Mouse (Mus musculus) midbrain, embryonic 12.5 days (tissue): ENCODE data around the gene Znrf3. TPM values are rescaled to one million over a fixed set of nuclear protein-coding genes. Genes with fewer than 3 reads are reported as not detected.

Source experiments
- ATAC-seq: fragments of 200-750 bp; cut with Nextera tagmentation; 2 replicates; pipeline ENCODE4 v1.8.0; 2017; ENCODE audit warnings: low read depth, moderate TSS enrichment, moderate library complexity; ENCODE audit not compliant: low FRiP score
- H3K27ac ChIP-seq: fragments of 300-500 bp; sonication (generic); replicated peaks from 2 replicates; pipeline ENCODE4 v1.5.1; 2016; ENCODE audit warnings: mild to moderate bottlenecking
- H3K27me3 ChIP-seq: fragments of 300-500 bp; sonication (generic); 2 replicates; pipeline ENCODE4 v1.6.1; 2016; ENCODE audit warnings: mild to moderate bottlenecking
- H3K36me3 ChIP-seq: fragments of 300-500 bp; sonication (generic); 2 replicates; pipeline ENCODE4 v1.6.1; 2016
- H3K4me1 ChIP-seq: fragments of 300-500 bp; sonication (generic); 2 replicates; pipeline ENCODE4 v1.6.1; 2016
- H3K4me2 ChIP-seq: fragments of 300-500 bp; sonication (generic); replicated peaks from 2 replicates; pipeline ENCODE4 v1.6.1; 2016; ENCODE audit warnings: mild to moderate bottlenecking, moderate library complexity
- H3K4me3 ChIP-seq: fragments of 300-500 bp; sonication (generic); 2 replicates; pipeline ENCODE4 v1.5.1; 2016; ENCODE audit warnings: mild to moderate bottlenecking
- H3K9ac ChIP-seq: fragments of 300-500 bp; sonication (generic); replicated peaks from 2 replicates; pipeline ENCODE4 v1.6.1; 2016; ENCODE audit warnings: mild to moderate bottlenecking, moderate library complexity
- H3K9me3 ChIP-seq: fragments of 300-500 bp; sonication (generic); 2 replicates; pipeline ENCODE4 v1.6.1; 2016; ENCODE audit warnings: mild to moderate bottlenecking
- WGBS: fragments of 180-500 bp; shearing (Covaris S2); methylation state at CpG from one replicate; pipeline ENCODE4 v1.1.7; 2016; 5-methylcytosine and 5-hydroxymethylcytosine counted together
- polyA plus RNA-seq: library from polyadenylated mRNA; unstranded; fragments of >200 nt; fragmentation: Nextera tagmentation; extraction: Ambion mirVana; gene quantifications from 2 replicates; pipeline ENCODE4 v1.2.1, GENCODE M21; 2016

Znrf3 gene
- polyA plus RNA-seq, 1 experiment from 2014 or later = 8.8 TPM

GRCm38 (mm10) chr11:5326252-5326651 lies 118.4 kb downstream of the Znrf3 start:
- Histone ChIP-seq H3K4me2 (no peak overlapping the region), H3K4me3 (no peak overlapping the region), H3K27ac (no peak overlapping the region), H3K27me3 (no peaks in the 10 kb centered on the region), H3K9me3 (no peaks in the 10 kb centered on the region), H3K9ac (no peak overlapping the region), H3K36me3 (0 out of 2 replicates have a peak, but pooled peaks cover 4% of the 10 kb centered on the region), H3K4me1 (peaks cover 12% of the 10 kb centered on the region)
- ATAC-seq = no peak
- 93% methylated on average over 3 of the region's 3 CpGs for WGBS

- WGBS = 95% methylated on average over 6 of the region's 6 CpGs
- Histone ChIP-seq H3K9me3 (no peaks in the 10 kb centered on the region), H3K36me3 (0 out of 2 replicates have a peak, but pooled peaks cover 4% of the 10 kb centered on the region), H3K4me1 (peaks cover 12% of the 10 kb centered on the region), H3K27me3 (no peaks in the 10 kb centered on the region), H3K4me2 (no peak overlapping the region), H3K27ac (no peak overlapping the region), H3K9ac (no peak overlapping the region), H3K4me3 (no peak overlapping the region)
- ATAC-seq = no peak
Observed at GRCm38 (mm10) chr11:5325217-5325616, 119.4 kb downstream of the Znrf3 start.

- no peak overlapping the region for H3K4me3 ChIP-seq
- no peak overlapping the region for H3K4me2 ChIP-seq
- H3K36me3 ChIP-seq = no peaks in the 10 kb centered on the region
- H3K9me3 ChIP-seq = no peaks in the 10 kb centered on the region
- no peaks in the 10 kb centered on the region for H3K27me3 ChIP-seq
- WGBS = 13% methylated on average over 2 of the region's 2 CpGs
- H3K9ac ChIP-seq = no peak overlapping the region
- 0 out of 2 replicates have a peak overlapping the region, but pooled peaks have one; percentile 26 for H3K27ac ChIP-seq
- peaks cover 12% of the 10 kb centered on the region for H3K4me1 ChIP-seq
- no peak for ATAC-seq
Observed at GRCm38 (mm10) chr11:5324296-5324695, 120.4 kb downstream of the Znrf3 start.

GRCm38 (mm10) chr11:5321687-5322086 lies 123.0 kb downstream of the Znrf3 start:
- Histone ChIP-seq H3K4me2 (no peak overlapping the region), H3K9ac (no peak overlapping the region), H3K9me3 (no peaks in the 10 kb centered on the region), H3K4me3 (no peak overlapping the region), H3K4me1 (peaks cover 30% of the 10 kb centered on the region), H3K27ac (no peak overlapping the region), H3K27me3 (no peaks in the 10 kb centered on the region), H3K36me3 (no peaks in the 10 kb centered on the region)
- 73% methylated on average over 1 of the region's 1 CpGs for WGBS
- ATAC-seq = no peak

- H3K27ac ChIP-seq = peak overlapping the region; percentile 82
Observed at GRCm38 (mm10) chr11:5318976-5319375, 125.7 kb downstream of the Znrf3 start.

GRCm38 (mm10) chr11:5318035-5318775 lies 126.4 kb downstream of the Znrf3 start:
- Histone ChIP-seq H3K9me3 (no peaks in the 10 kb centered on the region), H3K27me3 (no peaks in the 10 kb centered on the region), H3K4me2 (peak overlapping the region; percentile 9; the same call in 1 of the 2 replicates), H3K36me3 (no peaks in the 10 kb centered on the region), H3K27ac (peak overlapping the region; percentile 82), H3K9ac (no peak overlapping the region), H3K4me3 (no peak overlapping the region), H3K4me1 (peaks cover 40% of the 10 kb centered on the region)
- ATAC-seq = peak; percentile 91
- WGBS = 3% methylated on average over 8 of the region's 8 CpGs

More at GRCm38 (mm10) chr11:5318976-5319375, 125.7 kb downstream of the Znrf3 start:
- ATAC-seq = no peak
- peaks cover 36% of the 10 kb centered on the region for H3K4me1 ChIP-seq
- H3K27me3 ChIP-seq = no peaks in the 10 kb centered on the region
- 46% methylated on average over 2 of the region's 2 CpGs for WGBS
- no peak overlapping the region for H3K4me3 ChIP-seq
- no peak overlapping the region for H3K9ac ChIP-seq
- H3K9me3 ChIP-seq = no peaks in the 10 kb centered on the region
- H3K36me3 ChIP-seq = no peaks in the 10 kb centered on the region
- no peak overlapping the region for H3K4me2 ChIP-seq

GRCm38 (mm10) chr11:5314796-5315195 lies 129.9 kb downstream of the Znrf3 start:
- H3K36me3 ChIP-seq = no peaks in the 10 kb centered on the region
- peaks cover 41% of the 10 kb centered on the region for H3K4me1 ChIP-seq
- no peak overlapping the region for H3K4me2 ChIP-seq
- no peak for ATAC-seq
- H3K27me3 ChIP-seq = no peaks in the 10 kb centered on the region
- H3K27ac ChIP-seq = peak overlapping the region; percentile 67
- H3K9me3 ChIP-seq = no peaks in the 10 kb centered on the region
- no peak overlapping the region for H3K9ac ChIP-seq
- no peak overlapping the region for H3K4me3 ChIP-seq

GRCm38 (mm10) chr11:5314330-5314741 lies 130.3 kb downstream of the Znrf3 start:
- no peak for ATAC-seq
- Histone ChIP-seq H3K27ac (peak overlapping the region; percentile 67), H3K4me1 (peaks cover 41% of the 10 kb centered on the region), H3K27me3 (no peaks in the 10 kb centered on the region), H3K4me2 (no peak overlapping the region), H3K9me3 (no peaks in the 10 kb centered on the region), H3K4me3 (no peak overlapping the region), H3K9ac (no peak overlapping the region), H3K36me3 (no peaks in the 10 kb centered on the region)
- 10% methylated on average over 3 of the region's 3 CpGs for WGBS

- Histone ChIP-seq H3K9ac (no peak overlapping the region), H3K4me1 (no peaks in the 10 kb centered on the region), H3K4me3 (no peak overlapping the region), H3K4me2 (no peak overlapping the region), H3K27ac (no peak overlapping the region), H3K36me3 (no peaks in the 10 kb centered on the region), H3K9me3 (no peaks in the 10 kb centered on the region), H3K27me3 (no peaks in the 10 kb centered on the region)
- 91% methylated on average over 13 of the region's 13 CpGs for WGBS
- no peak for ATAC-seq
Observed at GRCm38 (mm10) chr11:5307024-5307905, 137.4 kb downstream of the Znrf3 start.

- Histone ChIP-seq H3K27me3 (no peaks in the 10 kb centered on the region), H3K9me3 (no peaks in the 10 kb centered on the region), H3K27ac (no peak overlapping the region), H3K4me2 (no peak overlapping the region), H3K4me1 (no peaks in the 10 kb centered on the region), H3K4me3 (no peak overlapping the region), H3K36me3 (no peaks in the 10 kb centered on the region), H3K9ac (no peak overlapping the region)
- ATAC-seq = no peak
Observed at GRCm38 (mm10) chr11:5306017-5306416, 138.6 kb downstream of the Znrf3 start.

- ATAC-seq = no peak
- Histone ChIP-seq H3K36me3 (no peaks in the 10 kb centered on the region), H3K27ac (no peak overlapping the region), H3K4me1 (no peaks in the 10 kb centered on the region), H3K4me3 (no peak overlapping the region), H3K9me3 (no peaks in the 10 kb centered on the region), H3K4me2 (no peak overlapping the region), H3K27me3 (no peaks in the 10 kb centered on the region), H3K9ac (no peak overlapping the region)
Observed at GRCm38 (mm10) chr11:5304526-5304925, 140.1 kb downstream of the Znrf3 start.

GRCm38 (mm10) chr11:5298007-5298372 lies 146.7 kb downstream of the Znrf3 start:
- no peaks in the 10 kb centered on the region for H3K27me3 ChIP-seq
- 53% methylated on average over 1 of the region's 1 CpGs for WGBS
- no peak overlapping the region for H3K9ac ChIP-seq
- ATAC-seq = no peak
- H3K27ac ChIP-seq = no peak overlapping the region
- no peak overlapping the region for H3K4me2 ChIP-seq
- H3K4me1 ChIP-seq = peaks cover 18% of the 10 kb centered on the region
- H3K9me3 ChIP-seq = no peaks in the 10 kb centered on the region
- no peaks in the 10 kb centered on the region for H3K36me3 ChIP-seq
- no peak overlapping the region for H3K4me3 ChIP-seq
